Mouse (Mus musculus): ENCODE data around the gene Dnajb6. TPM values are rescaled to one million over a fixed set of nuclear protein-coding genes. Genes with fewer than 3 reads are reported as not detected.

Dnajb6 gene
- total RNA-seq, 2 experiments from 2014 or later: 118 to 146 TPM

DNA sequence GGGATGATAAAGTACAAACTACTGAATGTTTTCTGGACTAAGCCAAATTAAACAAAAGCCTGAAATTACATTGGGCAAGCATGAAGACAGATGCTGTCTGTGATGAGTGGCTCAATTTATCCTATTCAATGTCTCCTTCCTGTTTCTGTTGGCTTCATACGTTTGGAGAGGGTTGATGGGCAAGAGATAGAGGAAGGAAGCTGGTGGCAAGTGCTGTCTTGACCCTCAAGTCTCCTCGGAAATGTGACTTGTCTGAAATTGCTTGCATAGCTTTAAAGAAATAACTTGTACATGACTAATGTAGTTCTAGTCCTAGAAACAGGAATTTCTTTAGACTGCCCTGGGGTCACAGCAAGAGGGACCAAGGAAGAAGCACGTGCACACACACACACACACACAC is 109.5 kb downstream of the Dnajb6 start:
- DNase-seq (ENCODE audit: low spot score in 2 of 2): no peak

DNA sequence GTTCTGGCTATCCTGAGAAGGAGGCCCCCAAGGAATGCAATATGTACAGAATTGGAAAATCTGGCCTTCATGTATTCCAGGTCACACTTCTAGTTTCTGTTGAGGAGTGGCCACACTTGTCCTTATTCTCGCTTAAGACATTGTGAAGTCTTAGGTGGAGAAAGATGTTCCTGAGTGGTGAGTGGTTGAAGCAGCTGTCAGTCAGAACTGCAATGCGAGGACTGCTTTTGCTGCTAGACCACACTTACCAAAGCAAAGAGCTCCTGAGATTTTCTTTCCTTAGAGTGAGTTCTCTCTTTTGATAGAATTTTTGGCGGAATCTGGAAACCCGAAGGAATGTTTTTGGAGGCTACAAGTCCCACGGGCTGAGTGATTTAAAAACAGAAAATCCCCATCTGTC is 112.0 kb downstream of the Dnajb6 start:
- no peak for DNase-seq (ENCODE audit: low spot score in 2 of 2)

DNA sequence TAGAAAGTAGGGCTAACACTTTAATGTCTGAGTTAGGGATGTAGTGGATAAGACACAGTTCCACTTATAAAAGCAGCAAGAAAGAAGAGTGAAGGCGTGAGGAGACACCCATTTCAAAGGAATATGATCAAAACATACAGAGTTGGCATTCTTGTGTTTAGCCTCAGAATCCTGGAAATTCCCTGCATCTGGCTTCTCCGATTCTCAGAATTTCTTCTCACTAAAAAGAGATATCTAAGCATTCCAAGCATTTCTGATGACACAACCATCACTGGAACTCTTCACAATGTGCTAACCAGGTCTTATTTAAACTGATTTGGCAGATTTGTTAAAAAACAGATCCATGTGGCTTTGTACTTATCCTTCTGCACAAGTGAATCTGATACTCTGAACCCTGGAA is 112.6 kb downstream of the Dnajb6 start:
- no peak for DNase-seq (ENCODE audit: low spot score in 2 of 2)

DNA sequence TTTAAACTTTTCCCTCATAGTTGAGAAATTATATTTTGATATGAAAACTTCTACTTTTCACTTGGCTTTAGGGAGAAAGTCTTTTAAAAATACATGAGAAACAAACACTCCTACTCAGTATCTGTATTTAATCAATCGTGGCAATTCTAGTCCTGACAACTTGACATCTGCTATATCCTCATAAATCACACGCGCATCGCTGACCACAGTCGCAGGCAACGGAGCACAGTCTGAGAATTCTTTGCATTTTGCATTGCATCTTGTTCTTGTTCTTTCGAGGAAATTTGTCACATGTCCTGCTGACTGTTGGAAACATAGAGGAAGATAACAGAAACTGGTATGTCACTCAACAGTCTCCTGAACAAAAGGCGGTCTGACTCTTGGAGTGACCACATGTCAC is 116.9 kb downstream of the Dnajb6 start:
- no peak for DNase-seq (ENCODE audit: low spot score in 2 of 2)

DNA sequence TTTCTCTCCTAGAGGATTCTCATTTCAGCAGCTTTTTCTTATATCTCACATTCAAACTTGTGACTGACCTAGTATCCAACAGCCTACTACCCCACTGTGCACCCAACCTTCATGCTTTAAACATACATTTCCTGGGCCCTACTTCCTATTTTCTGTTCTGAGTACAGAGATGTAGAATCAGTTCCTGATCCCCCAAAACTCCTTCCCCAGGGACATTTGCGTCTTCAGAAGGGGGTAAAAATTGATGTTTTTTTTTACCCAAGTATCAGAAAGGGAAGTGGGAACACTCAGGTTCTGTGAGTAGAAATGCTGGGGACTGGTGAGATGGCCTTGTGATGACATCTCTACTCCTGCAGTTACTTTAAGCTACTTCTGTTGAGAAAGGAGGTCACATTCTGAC is 117.5 kb downstream of the Dnajb6 start:
- no peak for DNase-seq (ENCODE audit: low spot score in 2 of 2)

DNA sequence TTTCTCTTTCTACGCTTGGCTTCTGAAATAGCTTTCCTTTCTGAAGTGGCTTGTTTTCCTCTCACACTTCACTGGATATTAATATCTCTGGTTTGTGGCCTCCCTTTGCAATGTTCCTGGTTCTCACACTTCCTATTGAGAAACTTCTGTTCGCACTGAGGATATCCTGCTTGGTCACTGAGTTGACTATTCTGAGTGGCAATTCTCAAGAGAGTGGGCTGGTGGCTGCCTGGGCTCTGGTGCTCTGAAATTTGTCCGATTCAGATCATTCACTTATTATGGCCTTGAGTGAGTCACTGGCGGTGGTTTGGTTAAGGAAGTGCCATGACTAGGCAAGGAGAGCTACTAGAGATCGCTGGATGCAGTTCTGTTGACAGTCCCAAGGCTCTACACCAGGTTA is 118.9 kb downstream of the Dnajb6 start:
- DNase-seq (ENCODE audit: low spot score in 2 of 2): no peak

DNA sequence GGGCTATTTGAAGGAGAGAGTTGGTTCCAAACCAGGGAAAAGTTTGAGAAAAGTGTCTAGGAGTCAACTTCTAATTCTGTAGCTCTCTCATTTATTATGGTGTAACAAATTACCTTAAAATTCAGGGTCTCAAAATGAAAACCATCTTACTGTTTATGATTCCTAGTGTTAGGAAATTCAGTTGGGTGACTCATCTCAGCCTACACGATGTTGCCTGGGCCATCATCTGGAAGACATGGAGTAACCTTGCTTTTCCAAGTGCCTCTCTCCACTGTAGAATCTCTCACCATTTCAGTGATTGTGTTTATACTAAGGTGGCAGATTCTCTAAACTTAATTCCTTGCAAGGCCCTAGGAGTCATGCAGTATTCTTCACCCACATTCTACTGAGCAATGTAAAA is 119.5 kb downstream of the Dnajb6 start:
- DNase-seq (ENCODE audit: low spot score in 2 of 2): no peak

DNA sequence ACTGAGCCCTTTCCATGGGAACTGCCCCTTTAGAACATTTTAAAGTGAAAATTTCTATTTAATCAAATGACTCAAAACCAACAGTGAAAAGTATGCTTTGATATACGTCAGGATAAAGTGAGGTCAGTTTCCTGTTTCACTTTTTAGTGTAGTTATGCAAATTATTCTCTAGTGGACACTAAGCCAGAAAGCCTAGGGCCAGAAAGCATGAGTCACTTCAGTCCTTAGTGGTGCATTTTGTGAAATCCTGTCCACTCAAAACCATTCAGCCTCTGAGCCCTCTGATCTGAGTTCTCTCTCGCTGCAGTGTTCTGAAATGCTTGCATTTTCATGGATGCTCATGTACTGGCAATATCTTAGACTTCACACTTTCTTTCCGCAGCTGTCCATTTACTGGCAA is 126.0 kb downstream of the Dnajb6 start:
- no peak for DNase-seq (ENCODE audit: low spot score in 2 of 2)

DNA sequence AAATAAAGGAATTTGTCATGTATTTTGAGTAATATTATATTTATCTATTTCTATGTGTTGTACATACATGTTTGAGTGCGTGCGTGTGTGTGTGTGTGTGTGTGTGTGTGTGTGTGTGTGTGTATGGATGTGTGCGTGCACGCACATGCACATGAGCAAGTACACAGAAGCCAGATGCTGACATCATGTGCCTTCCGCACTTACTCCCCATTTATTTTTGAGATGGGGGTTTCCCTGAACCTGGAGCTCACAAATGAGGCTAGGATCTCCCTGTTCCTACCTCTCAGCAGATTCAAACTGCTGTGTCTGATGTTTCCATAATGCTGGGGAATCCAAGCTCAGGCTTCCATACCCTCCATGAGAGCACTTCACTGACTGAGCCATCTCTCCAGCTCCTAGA is 126.9 kb downstream of the Dnajb6 start:
- no peak for DNase-seq (ENCODE audit: low spot score in 2 of 2)

DNA sequence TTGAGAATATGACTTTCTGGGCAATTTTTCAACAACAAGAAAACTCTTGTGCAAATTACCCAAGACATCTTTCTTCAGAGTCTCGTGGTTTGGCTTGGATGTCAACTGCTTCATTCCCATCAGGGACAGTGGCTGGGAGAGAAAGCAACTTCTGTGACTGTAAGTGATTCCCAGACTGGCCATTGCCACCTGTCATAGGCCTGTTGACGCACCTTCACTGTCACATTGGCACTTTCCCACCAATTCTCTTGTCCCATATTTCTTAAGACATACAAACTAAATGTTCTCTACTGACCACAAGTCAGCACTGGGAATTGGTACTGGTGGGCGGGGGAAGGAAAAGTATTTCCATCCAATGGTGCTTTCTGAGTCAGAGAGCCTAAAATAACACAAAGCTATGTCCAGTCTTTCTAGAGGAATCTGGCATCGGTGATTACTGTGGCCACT is 128.8 kb downstream of the Dnajb6 start:
- DNase-seq (ENCODE audit: low spot score in 2 of 2): no peak

DNA sequence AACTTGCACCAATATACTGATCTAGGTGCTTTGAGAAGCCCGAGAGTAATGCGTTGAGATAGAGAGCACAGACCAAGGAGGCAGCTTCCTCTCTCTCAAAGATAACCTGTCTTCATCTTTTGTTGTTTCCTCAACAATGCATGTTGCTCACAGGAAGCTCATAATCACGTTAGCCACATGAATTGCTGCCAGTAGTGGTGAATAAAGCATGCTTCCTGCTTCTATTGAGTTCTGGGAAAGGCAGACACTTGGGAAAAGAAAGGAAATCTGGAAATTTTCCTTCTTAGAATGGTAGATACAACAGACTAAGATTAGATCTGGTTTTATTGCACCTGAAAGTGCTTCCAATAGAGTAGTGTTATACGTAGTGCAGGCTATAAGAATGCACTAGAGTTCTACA is 129.5 kb downstream of the Dnajb6 start:
- DNase-seq (ENCODE audit: low spot score in 2 of 2): no peak

Other genes with a start within 250 kb of the Dnajb6 start
- gene Ube3c, start 166.4 kb upstream of the Dnajb6 start, total RNA-seq (2021): 10 to 100 TPM; 42.6 to 58.2 TPM
- 1 to 10 TPM in 1 of 2 experiments, not detected in 1; 1.9 TPM for gene Gm5129, start 248 bp downstream of the Dnajb6 start, total RNA-seq (2021)